Mouse (Mus musculus) right cerebral cortex, postnatal 36 days (tissue): ENCODE measurements at regions not wholly inside any gene's neighbourhood (a gene's known extent, or its start where the extent isn't known, plus 50 kb on each side); places are given as distances from the start of the nearest gene placed in this dataset.

Experiments used
- DNase-seq, 2 experiments: peaks; one replicate each; pipeline ENCODE4 v3.0.0; 2022; ENCODE audit warnings: low spot score in 2 of 2, mixed read lengths in 1 of 2

GRCm38 (mm10) chr3:136449364-136449763 is 123.5 kb upstream of the Bank1 start:
- DNase-seq = no peak

- no peak for DNase-seq
Measured at GRCm38 (mm10) chr3:136444598-136444997, 118.7 kb upstream of the Bank1 start.

GRCm38 (mm10) chr3:136442099-136442498 is 116.2 kb upstream of the Bank1 start:
- DNase-seq = no peak

GRCm38 (mm10) chr3:136439907-136440645 is 114.2 kb upstream of the Bank1 start:
- no peak for DNase-seq

- DNase-seq = no peak
Measured at GRCm38 (mm10) chr3:136439350-136439749, 113.5 kb upstream of the Bank1 start.

- no peak for DNase-seq
Measured at GRCm38 (mm10) chr3:136434407-136434806, 108.5 kb upstream of the Bank1 start.

- DNase-seq = no peak
Measured at GRCm38 (mm10) chr3:136432072-136432471, 106.2 kb upstream of the Bank1 start.

GRCm38 (mm10) chr3:136427427-136427826 is 101.6 kb upstream of the Bank1 start:
- DNase-seq = no peak

- DNase-seq = no peak
Measured at GRCm38 (mm10) chr3:136426539-136427194, 100.8 kb upstream of the Bank1 start.

- no peak for DNase-seq
Measured at GRCm38 (mm10) chr3:136421969-136422614, 96.2 kb upstream of the Bank1 start.

- DNase-seq = no peak
Measured at GRCm38 (mm10) chr3:136405606-136406005, 79.7 kb upstream of the Bank1 start.

GRCm38 (mm10) chr3:136383282-136383681 is 57.4 kb upstream of the Bank1 start:
- peak; percentile 16 to 39 for DNase-seq

GRCm38 (mm10) chr3:136380644-136381043 is 54.8 kb upstream of the Bank1 start:
- DNase-seq = no peak

GRCm38 (mm10) chr3:136379741-136380398 is 54.0 kb upstream of the Bank1 start:
- peak; percentile 32 to 62 for DNase-seq

GRCm38 (mm10) chr3:136376893-136377292 is 51.0 kb upstream of the Bank1 start:
- no peak for DNase-seq
